Mouse (Mus musculus): Measurements from ENCODE around the gene Carmil1.

DNA sequence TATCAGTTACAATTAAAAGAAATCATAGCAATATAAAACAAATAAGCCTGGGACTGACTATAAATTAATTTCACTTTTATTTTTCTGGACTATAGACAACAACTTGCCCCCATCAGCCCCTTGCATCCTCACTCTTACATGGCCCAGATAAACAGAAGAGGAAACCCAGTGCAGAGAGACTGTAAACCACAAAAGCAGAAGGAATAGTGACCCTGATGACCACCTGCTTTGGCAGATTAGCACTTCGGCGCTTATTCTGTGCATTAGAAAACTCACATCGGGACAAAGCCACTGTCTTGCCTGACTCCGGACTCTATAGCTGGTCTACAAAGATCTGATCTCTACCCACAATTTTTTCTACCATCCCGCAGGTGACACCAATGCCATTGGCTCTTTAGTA, 188.5 kb downstream of the Carmil1 start:
- TF ChIP-seq GATA1 (IDR thresholded peaks at IDR 0.05; ENCODE audit: low read length): no peak
- no peak for TF ChIP-seq TAL1 (IDR thresholded peaks at IDR 0.05; ENCODE audit: low read length)

All from erythroblast, embryonic 14.5 days (primary cell).